Mouse (Mus musculus) limb, embryonic 10.5 days (tissue): ENCODE data around the gene Calhm1. TPM values are rescaled to one million over a fixed set of nuclear protein-coding genes. Genes with fewer than 3 reads are reported as not detected.

ENCODE experiments used
- DNase-seq: peaks from one replicate; pipeline ENCODE4 v3.0.0-alpha.2; 2017; ENCODE audit warnings: low spot score
- H3K27ac ChIP-seq: fragments of 300-500 bp; sonication (generic); 2 replicates; pipeline ENCODE4 v1.5.1; 2016; ENCODE audit warnings: mild to moderate bottlenecking
- H3K27me3 ChIP-seq: fragments of 300-500 bp; sonication (generic); 2 replicates; pipeline ENCODE4 v1.6.1; 2016; ENCODE audit warnings: low read depth, mild to moderate bottlenecking; ENCODE audit not compliant: poor library complexity, severe bottlenecking
- H3K36me3 ChIP-seq: fragments of 300-500 bp; sonication (generic); 2 replicates; pipeline ENCODE4 v1.6.1; 2016; ENCODE audit warnings: mild to moderate bottlenecking, moderate library complexity
- H3K4me1 ChIP-seq: fragments of 300-500 bp; sonication (generic); 2 replicates; pipeline ENCODE4 v1.6.1; 2016
- H3K4me3 ChIP-seq: fragments of 300-500 bp; sonication (generic); 2 replicates; pipeline ENCODE4 v1.5.1; 2016; ENCODE audit warnings: mild to moderate bottlenecking, moderate library complexity
- H3K9me3 ChIP-seq: fragments of 300-500 bp; sonication (generic); replicated peaks from 2 replicates; pipeline ENCODE4 v1.6.1; 2016; ENCODE audit warnings: mild to moderate bottlenecking
- WGBS: fragments of 180-500 bp; shearing (Covaris S2); methylation state at CpG from one replicate; pipeline ENCODE4 v1.1.7; 2016; 5-methylcytosine and 5-hydroxymethylcytosine counted together
- polyA plus RNA-seq: library from polyadenylated mRNA; unstranded; fragments of >200 nt; fragmentation: Nextera tagmentation; extraction: Ambion mirVana; gene quantifications from 2 replicates; pipeline ENCODE4 v1.2.1, GENCODE M21; 2016

Calhm1 gene
- polyA plus RNA-seq, 1 experiment from 2014 or later: not detected

DNA sequence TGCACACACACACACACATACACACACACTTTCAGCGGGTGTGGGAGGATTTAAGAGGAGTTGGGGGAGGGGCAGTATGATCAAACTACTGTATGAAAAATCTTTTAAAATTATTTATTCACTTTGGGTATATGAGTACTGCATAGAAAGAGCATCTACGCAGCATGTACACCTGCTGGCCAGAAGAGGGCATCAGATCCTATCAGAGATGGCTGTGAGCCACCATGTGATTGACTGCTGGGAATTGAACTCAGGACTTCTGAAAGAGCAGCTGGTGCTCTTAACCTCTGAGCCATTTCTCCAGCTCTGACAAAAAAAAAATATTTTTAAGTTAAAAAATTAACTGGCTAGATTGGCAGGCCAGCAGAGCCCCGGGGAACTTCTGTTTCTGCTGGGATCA, 30.5 kb upstream of the Calhm1 start:
- H3K9me3 ChIP-seq: no peaks in the 10 kb centered on the region
- H3K27ac ChIP-seq: no peak overlapping the region
- H3K4me1 ChIP-seq: peaks cover 16% of the 10 kb centered on the region
- H3K36me3 ChIP-seq: no peaks in the 10 kb centered on the region
- H3K27me3 ChIP-seq: peaks cover 40% of the 10 kb centered on the region
- DNase-seq: no peak
- no peak overlapping the region for H3K4me3 ChIP-seq
- WGBS: 52% methylated on average over 3 of the region's 3 CpGs

DNA sequence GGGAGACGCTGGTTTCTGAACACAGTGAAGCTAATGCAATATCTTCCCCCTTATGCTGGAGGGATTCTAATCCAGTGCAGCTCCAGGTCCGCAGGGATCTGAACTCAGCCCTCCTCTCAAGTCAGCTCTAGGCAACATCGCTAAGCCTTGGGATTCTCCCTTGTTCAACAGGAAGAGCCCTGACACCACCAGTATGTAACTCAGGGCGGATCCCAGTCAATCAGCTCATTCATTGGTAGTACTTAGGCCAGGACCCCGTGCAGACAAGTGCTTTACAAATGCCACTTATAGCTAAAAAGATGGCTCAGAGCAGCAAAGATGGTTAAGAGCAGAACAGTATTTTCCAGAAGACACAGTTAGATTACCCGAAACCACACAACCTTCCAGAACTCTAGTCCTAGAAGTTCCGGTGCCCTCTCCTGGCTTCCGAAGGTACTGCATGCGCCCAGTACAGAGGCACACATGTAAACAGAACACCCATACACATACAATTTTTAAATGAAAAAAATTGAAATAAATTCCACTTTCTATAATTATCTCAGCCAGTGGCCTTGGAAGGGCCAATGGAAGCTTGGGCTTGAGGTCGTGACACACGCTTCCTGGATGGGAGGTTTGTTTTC, 24.8 kb upstream of the Calhm1 start:
- whole genome bisulfite sequencing: 29% methylated on average over 11 of the region's 11 CpGs
- H3K27ac ChIP-seq: no peak overlapping the region
- DNase-seq: peak; percentile 89
- peak overlapping the region; percentile 25; the same call in 1 of the 2 replicates for H3K4me3 ChIP-seq
- 0 out of 2 replicates have a peak, but pooled peaks cover 8% of the 10 kb centered on the region for H3K27me3 ChIP-seq
- H3K4me1 ChIP-seq: peaks cover 6% of the 10 kb centered on the region
- H3K9me3 ChIP-seq: no peaks in the 10 kb centered on the region
- H3K36me3 ChIP-seq: no peaks in the 10 kb centered on the region

DNA sequence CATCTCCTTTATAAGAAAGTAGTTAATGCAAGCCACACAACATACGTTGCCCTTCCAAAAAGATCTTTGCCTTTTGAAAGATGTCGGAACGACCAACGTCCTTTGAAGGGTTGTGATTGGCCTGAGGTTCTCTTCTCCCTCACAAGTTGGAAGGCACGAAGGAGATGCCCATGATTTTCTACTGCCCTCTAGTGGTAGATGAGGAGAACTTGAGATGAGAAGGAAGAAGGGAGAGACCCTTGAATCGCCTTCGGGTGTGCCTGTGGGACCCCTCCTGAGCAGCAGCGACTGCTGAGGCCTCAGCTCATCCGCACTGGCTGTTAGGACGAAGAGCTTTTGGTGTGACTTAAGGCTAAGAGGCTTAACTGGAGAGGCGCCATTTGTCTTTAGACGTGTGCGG, 24.2 kb upstream of the Calhm1 start:
- WGBS: 7% methylated on average over 13 of the region's 13 CpGs

DNA sequence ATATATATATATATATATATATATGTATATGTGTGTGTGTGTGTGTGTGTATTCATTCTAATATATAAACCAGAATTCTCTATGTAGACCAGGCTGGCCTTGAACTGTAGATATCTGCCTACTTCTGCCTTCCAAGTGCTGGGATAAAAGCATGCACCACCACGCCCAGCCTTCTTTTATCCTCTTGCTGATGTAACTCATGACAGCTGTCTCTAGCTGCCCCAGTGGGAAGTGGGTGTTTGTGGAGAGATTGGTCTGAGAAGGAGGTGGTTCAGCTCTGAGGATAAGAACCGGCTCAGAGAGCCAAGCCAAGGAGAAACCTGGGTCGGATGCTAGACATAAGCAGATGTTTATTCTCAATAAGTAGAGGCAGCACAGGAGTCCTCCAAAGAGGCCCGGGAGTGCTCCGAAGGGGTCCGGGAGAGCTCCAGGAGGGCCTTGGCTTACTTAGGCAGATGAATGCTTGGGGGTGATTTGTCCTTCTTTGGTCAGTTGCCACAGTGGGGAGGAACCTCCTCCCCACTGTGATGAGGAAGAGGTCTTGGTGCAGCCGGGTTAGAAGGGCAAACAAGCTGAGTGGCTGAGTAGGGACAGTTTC, 23.7 kb upstream of the Calhm1 start:
- DNase-seq: no peak
- 0 out of 2 replicates have a peak, but pooled peaks cover 8% of the 10 kb centered on the region for H3K27me3 ChIP-seq
- H3K4me3 ChIP-seq: no peak overlapping the region
- 67% methylated on average over 7 of the region's 7 CpGs for WGBS
- H3K9me3 ChIP-seq: no peaks in the 10 kb centered on the region
- H3K36me3 ChIP-seq: no peaks in the 10 kb centered on the region
- no peak overlapping the region for H3K27ac ChIP-seq
- peaks cover 6% of the 10 kb centered on the region for H3K4me1 ChIP-seq

More for the DNA sequence above, 24.2 kb upstream of the Calhm1 start:
- Histone ChIP-seq H3K27ac (no peak overlapping the region), H3K4me3 (peak overlapping the region; percentile 25; the same call in 1 of the 2 replicates), H3K9me3 (no peaks in the 10 kb centered on the region), H3K4me1 (peaks cover 6% of the 10 kb centered on the region), H3K27me3 (0 out of 2 replicates have a peak, but pooled peaks cover 8% of the 10 kb centered on the region), H3K36me3 (no peaks in the 10 kb centered on the region)
- DNase-seq: peak; percentile 51

DNA sequence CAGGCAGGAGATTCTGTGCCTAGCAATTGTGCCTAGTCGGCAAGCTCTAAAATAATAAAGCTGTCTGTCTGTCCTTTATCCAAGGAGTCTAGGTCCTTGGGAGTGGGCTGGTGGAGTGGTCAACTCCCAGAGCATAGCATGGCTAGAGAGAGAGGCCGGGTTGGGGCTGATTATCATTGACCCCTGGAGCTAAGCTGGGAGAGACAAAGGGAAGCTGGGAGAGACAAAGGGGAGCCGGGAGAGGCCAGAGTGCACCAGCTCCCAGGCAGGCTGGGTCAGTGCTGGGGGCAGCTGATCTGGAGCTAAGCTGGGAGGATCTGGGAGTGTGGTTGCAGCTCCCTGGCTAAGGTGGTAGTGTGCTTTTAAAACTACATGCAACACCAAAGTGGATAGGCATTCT, 22.7 kb upstream of the Calhm1 start:
- no peak for DNase-seq
- Histone ChIP-seq H3K36me3 (no peaks in the 10 kb centered on the region), H3K4me1 (peaks cover 6% of the 10 kb centered on the region), H3K4me3 (no peak overlapping the region), H3K27me3 (0 out of 2 replicates have a peak, but pooled peaks cover 8% of the 10 kb centered on the region), H3K9me3 (no peaks in the 10 kb centered on the region), H3K27ac (no peak overlapping the region)
- 33% methylated on average over 3 of the region's 3 CpGs for WGBS

DNA sequence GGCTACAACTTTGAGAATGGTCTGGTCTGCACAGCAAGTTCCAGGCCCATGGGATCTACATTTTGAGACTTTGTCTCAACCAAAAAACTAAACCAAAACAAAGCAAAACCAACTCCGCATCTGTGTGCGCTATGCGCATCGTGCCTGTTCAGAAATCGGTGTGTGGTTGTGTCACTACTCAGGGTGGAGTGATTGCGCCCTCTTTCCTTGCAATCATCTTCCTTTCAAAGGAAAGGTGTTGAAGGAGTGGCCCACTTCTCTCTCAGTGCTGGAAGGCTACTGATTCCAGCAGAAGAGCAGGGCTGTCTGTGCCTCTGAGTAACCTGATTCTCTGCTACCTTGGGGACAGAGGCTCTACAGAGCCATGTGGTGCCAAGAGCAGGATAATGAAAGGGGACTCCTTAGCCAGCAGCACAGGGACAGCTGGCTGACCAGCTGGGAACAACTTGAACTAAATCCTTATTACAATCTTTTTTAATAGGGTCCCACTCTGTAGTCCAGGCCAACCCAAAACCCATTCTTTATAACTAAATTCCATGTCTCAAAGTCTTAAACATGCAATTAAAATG, 19.2 kb upstream of the Calhm1 start:
- Histone ChIP-seq H3K9me3 (no peaks in the 10 kb centered on the region), H3K4me1 (no peaks in the 10 kb centered on the region), H3K36me3 (no peaks in the 10 kb centered on the region), H3K27ac (no peak overlapping the region), H3K4me3 (no peak overlapping the region), H3K27me3 (0 out of 2 replicates have a peak, but pooled peaks cover 5% of the 10 kb centered on the region)
- WGBS: 89% methylated on average over 6 of the region's 6 CpGs
- no peak for DNase-seq

DNA sequence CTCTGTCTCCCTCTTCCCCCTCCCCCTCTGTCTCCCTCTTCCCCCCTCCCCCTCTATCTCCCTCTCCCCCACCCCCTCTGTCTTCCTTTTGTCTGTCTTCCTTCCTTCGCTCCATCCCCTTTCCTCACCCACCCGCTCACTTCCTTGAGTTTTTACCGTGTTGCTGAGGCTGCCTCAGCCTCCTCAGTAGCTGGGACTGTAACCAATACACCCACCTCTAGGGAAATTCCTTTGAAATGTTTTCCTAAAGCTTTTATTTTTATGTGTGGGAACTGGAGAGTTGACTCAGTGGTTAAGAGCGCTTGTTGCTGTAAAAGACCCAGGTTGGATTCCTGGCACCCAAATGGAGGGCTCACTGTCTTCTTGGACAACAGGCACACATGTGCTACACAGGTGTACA, 17.6 kb upstream of the Calhm1 start:
- WGBS: 65% methylated on average over 4 of the region's 4 CpGs
- no peak for DNase-seq
- H3K27ac ChIP-seq: no peak overlapping the region

DNA sequence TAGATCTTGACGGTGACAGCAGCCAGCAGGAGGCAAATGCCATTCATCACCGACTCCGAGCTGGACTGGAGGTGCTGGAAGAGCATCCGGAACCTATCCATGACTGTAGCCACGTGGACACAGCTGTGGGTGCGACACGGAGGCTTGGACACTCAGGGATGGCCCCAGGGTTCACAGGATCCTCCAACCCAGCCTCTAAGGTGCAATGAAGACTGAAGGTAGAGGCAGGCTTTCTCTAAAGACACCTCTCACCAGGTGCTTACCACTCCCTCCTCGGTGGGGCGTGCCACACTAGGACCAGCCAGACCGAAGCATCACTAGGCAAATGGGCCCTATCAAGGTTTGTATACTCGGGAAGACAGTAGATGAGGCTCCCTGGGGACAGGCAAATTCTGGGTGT, 13.6 kb upstream of the Calhm1 start, which contains the start of gene Calhm3:
TSS of gene Calhm3 (minus strand) at position 101 of the 400 bp plus-strand sequence.
- Histone ChIP-seq H3K36me3 (no peaks in the 10 kb centered on the region), H3K27ac (no peak within 1 kb of the TSS), H3K9me3 (no peaks in the 10 kb centered on the region), H3K4me3 (no peak within 1 kb of the TSS), H3K27me3 (peaks cover 4% of the 10 kb centered on the region), H3K4me1 (no peaks in the 10 kb centered on the region)
- no peak for DNase-seq
- WGBS: 85% methylated on average over 11 of the region's 11 CpGs

More for the DNA sequence above, 17.6 kb upstream of the Calhm1 start:
- no peaks in the 10 kb centered on the region for H3K36me3 ChIP-seq
- H3K27me3 ChIP-seq: no peaks in the 10 kb centered on the region
- H3K4me3 ChIP-seq: no peak overlapping the region
- no peaks in the 10 kb centered on the region for H3K9me3 ChIP-seq
- no peaks in the 10 kb centered on the region for H3K4me1 ChIP-seq

DNA sequence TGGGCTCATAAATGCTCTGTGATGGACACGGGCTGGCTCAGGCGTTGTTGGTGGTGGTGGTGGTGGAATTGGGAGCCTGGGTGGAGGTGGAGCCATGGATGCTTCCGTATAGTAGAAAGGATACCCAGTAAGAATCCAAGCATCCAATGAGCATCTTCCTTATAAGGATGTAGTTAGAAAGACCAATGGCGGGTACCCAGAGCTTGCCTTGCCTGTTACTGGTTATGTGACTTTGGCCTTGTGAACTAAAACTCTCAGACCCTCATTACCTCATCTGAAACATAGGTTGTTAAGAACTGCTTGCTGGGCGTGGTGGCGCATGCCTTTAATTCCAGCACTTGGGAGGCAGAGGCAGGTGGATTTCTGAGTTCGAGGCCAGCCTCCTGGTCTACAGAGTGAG, 9.7 kb upstream of the Calhm1 start:
- H3K36me3 ChIP-seq: no peaks in the 10 kb centered on the region
- H3K27ac ChIP-seq: no peak overlapping the region
- DNase-seq: no peak
- no peak overlapping the region for H3K4me3 ChIP-seq
- no peaks in the 10 kb centered on the region for H3K9me3 ChIP-seq
- WGBS: 91% methylated on average over 7 of the region's 7 CpGs
- H3K4me1 ChIP-seq: peaks cover 20% of the 10 kb centered on the region
- peaks cover 32% of the 10 kb centered on the region for H3K27me3 ChIP-seq

DNA sequence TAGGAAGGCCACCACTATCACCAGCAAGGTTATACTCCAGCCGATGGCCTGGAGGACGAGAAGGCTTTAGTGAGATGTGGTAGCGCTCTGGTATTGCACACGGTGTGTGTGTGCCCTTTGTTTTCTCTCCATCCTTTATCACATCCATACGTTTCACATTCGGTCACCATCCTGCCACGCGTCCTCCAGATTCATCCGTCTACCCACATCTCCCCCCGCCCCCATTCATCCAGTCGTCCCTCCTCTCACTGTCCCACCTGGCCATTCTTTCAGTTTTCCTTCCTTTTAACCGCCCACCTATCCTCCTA, 8.0 kb upstream of the Calhm1 start:
- peaks cover 26% of the 10 kb centered on the region for H3K4me1 ChIP-seq
- H3K27ac ChIP-seq: no peak overlapping the region
- no peaks in the 10 kb centered on the region for H3K36me3 ChIP-seq
- peaks cover 32% of the 10 kb centered on the region for H3K27me3 ChIP-seq
- 62% methylated on average over 12 of the region's 12 CpGs for WGBS
- H3K4me3 ChIP-seq: peak overlapping the region; percentile 44
- H3K9me3 ChIP-seq: no peaks in the 10 kb centered on the region
- DNase-seq: no peak

DNA sequence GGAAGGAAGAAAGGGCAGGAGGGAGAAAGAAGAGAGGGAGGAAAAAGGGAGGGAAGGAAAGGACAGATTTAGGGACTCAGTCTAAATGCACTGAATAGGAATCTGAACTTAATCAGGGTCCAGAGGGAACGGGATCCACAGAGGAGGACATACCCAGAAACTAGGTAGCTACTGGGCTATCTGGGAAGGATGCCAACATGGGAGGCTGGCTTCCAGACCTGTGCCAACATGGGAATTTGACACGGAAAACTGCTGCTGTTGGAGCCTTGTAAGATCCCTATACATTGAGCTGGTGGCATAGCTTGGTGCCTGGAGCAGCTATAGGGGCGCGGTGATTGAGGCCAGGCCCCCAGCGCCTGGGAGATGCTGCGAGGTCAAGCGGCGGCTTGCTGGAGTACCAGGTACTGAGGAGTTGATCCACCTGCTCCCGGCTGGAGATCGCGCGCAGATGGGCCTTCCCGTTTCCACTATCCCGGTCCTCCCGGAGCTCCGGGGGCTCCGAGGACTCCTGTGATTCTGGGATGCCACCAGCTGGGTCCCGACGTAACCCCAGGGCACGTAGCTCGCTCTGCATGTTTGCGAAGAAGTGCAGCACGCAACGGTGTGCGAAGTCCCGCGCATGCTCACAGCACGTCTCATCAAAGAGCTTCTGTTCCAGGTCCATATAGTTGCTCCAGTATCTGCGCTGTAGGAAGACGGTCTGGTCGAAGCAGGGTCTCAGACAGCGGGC, 7.4 kb upstream of the Calhm1 start:
- peaks cover 32% of the 10 kb centered on the region for H3K27me3 ChIP-seq
- H3K4me1 ChIP-seq: peaks cover 26% of the 10 kb centered on the region
- no peaks in the 10 kb centered on the region for H3K9me3 ChIP-seq
- no peaks in the 10 kb centered on the region for H3K36me3 ChIP-seq
- DNase-seq: peak; percentile 50
- 28% methylated on average over 32 of the region's 32 CpGs for WGBS
- peak overlapping the region; percentile 53; the same call in 1 of the 2 replicates for H3K27ac ChIP-seq
- peak overlapping the region; percentile 44 for H3K4me3 ChIP-seq

DNA sequence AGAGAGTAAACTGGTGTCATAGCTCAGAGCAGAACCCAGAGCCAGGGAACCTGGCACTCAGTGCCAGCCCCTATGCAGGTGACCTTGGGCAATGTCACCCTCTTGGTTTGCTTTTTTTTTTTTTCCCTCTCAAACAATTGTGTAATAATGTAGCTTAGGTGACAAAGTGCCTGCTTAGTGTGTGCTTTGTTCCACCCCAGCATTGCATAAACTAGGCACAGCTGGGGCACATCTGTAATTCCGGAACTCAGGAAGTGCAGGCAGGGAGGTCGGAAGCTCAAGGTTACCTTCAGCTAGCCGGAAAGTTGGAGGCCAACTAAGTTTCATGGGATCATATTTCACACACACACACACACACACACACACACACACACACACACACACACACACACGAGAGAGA, 5.8 kb upstream of the Calhm1 start:
- H3K9me3 ChIP-seq: no peaks in the 10 kb centered on the region
- H3K4me3 ChIP-seq: no peak overlapping the region
- peak overlapping the region; percentile 72 for H3K27ac ChIP-seq
- H3K27me3 ChIP-seq: peaks cover 32% of the 10 kb centered on the region
- 27% methylated on average over 4 of the region's 4 CpGs for WGBS
- DNase-seq: no peak
- H3K4me1 ChIP-seq: peaks cover 26% of the 10 kb centered on the region
- H3K36me3 ChIP-seq: no peaks in the 10 kb centered on the region
